ENCODE assay signal across 7 mouse cellular contexts in genomic region chr6:67532665-67533440, GRCm38 (mm10). TPM values are rescaled to one million over a fixed set of nuclear protein-coding genes. Genes with fewer than 3 reads are reported as not detected.
DNase-seq lines count a peak whose midpoint lies in the region; ATAC-seq and TF ChIP-seq lines count a peak whose summit lies in the region.

No protein-coding gene starts in this region.

- ATAC-seq in hindbrain, postnatal 0 days: peak; percentile 37; the same call in 1 of the 2 replicates
- peak; percentile 55 for ATAC-seq in liver, embryonic 13.5 days (ENCODE audit: low read depth)
- ATAC-seq in monocyte, adult 5-6 weeks (replicated peaks; ENCODE audit: insufficient number of reproducible peaks, low FRiP score, low TSS enrichment, poor library complexity, severe bottlenecking): peak; percentile 90

- H3K4me3 ChIP-seq in hindbrain, postnatal 0 days (ENCODE audit: low read length): peak overlapping the region; percentile 25
- peak overlapping the region; percentile 18; the same call in 1 of the 2 replicates for H3K4me3 ChIP-seq in liver, embryonic 13.5 days (replicated peaks)

- 13% methylated on average over 28 of the region's 29 CpGs for WGBS in hindbrain, postnatal 0 days
- WGBS in liver, embryonic 13.5 days (ENCODE audit: insufficient replicate concordance): 5% methylated on average over 29 of the region's 29 CpGs

- H3K27me3 ChIP-seq in hindbrain, postnatal 0 days (ENCODE audit: insufficient read depth, low read length): peaks cover 51% of the 10 kb centered on the region
- peaks cover 56% of the 10 kb centered on the region for H3K27me3 ChIP-seq in liver, embryonic 13.5 days

- H3K9ac ChIP-seq in hindbrain, postnatal 0 days (replicated peaks; ENCODE audit: low read length): no peak overlapping the region
- no peak overlapping the region for H3K9ac ChIP-seq in liver, embryonic 13.5 days

- peak overlapping the region; percentile 72 for H3K4me2 ChIP-seq in hindbrain, postnatal 0 days (ENCODE audit: low read depth, low read length)
- H3K4me2 ChIP-seq in liver, embryonic 13.5 days: peak overlapping the region; percentile 41

- TF ChIP-seq CTCF in hindbrain, postnatal 0 days (IDR thresholded peaks at IDR 0.05; ENCODE audit: low read depth): no peak

- no peaks in the 10 kb centered on the region for H3K9me3 ChIP-seq in hindbrain, postnatal 0 days (ENCODE audit: low read length)
- no peaks in the 10 kb centered on the region for H3K9me3 ChIP-seq in liver, embryonic 13.5 days (replicated peaks)

- no peak overlapping the region for H3K27ac ChIP-seq in hindbrain, postnatal 0 days
- no peak overlapping the region for H3K27ac ChIP-seq in liver, embryonic 13.5 days

- DNase-seq in Muller cell, postnatal 12 days (ENCODE audit: inconsistent ontology term): peak; percentile 36
- DNase-seq in embryo, embryonic 10 days (ENCODE audit: low spot score): peak; percentile 69
- peak; percentile 33 for DNase-seq in hindbrain, postnatal 0 days (ENCODE audit: low spot score)
- DNase-seq in liver, embryonic 13.5 days: no peak
- DNase-seq in thymus, postnatal 36 days: peak; percentile 54 to 55
- no peak for DNase-seq in layer of hippocampus, adult 9-10 months (ENCODE audit: low spot score)

- H3K36me3 ChIP-seq in hindbrain, postnatal 0 days (ENCODE audit: insufficient read depth, low read length): no peaks in the 10 kb centered on the region
- H3K36me3 ChIP-seq in liver, embryonic 13.5 days: no peaks in the 10 kb centered on the region

- no peaks in the 10 kb centered on the region for H3K4me1 ChIP-seq in hindbrain, postnatal 0 days (ENCODE audit: insufficient read depth, low read length)
- H3K4me1 ChIP-seq in liver, embryonic 13.5 days (replicated peaks): no peaks in the 10 kb centered on the region; the same call in 1 of the 2 replicates

RNA-seq across cellular contexts. Expression of gene Tacstd2, which starts 2.7 kb away (rescaled TPM):
- 1.4 and 3.5 TPM in 2 replicates for total RNA-seq in hindbrain, postnatal 0 days (2014; rRNA removed)
- 2.0 and 2.4 TPM in 2 replicates for polyA plus RNA-seq in hindbrain, postnatal 0 days (2015; fragmentation: Nextera tagmentation; extraction: Ambion mirVana)
- polyA plus RNA-seq in liver, embryonic 13.5 days (2015; fragmentation: Nextera tagmentation; extraction: Ambion mirVana): 0.58 and 0.68 TPM in 2 replicates
- total RNA-seq in monocyte, adult 5-6 weeks (2017): 3.5 to 15.1 TPM (median 5.5 TPM) in 3 replicates

RNA-seq across cellular contexts. Expression of gene Il23r, which starts 41.2 kb away (rescaled TPM):
- 0.07 and 0.16 TPM in 2 replicates for total RNA-seq in hindbrain, postnatal 0 days (2014; rRNA removed)
- polyA plus RNA-seq in hindbrain, postnatal 0 days (2015; fragmentation: Nextera tagmentation; extraction: Ambion mirVana): 0.08 and 0.11 TPM in 2 replicates
- not detected in 2 replicates for polyA plus RNA-seq in liver, embryonic 13.5 days (2015; fragmentation: Nextera tagmentation; extraction: Ambion mirVana)
- total RNA-seq in monocyte, adult 5-6 weeks (2017): not detected in 3 replicates

Comparison
In these comparisons a context has a peak if more than half of its experiments do, and no peak if none do; other contexts are left out.
1. DNase-seq: peak in Muller cell, postnatal 12 days (single experiment), embryo, embryonic 10 days (single experiment), hindbrain, postnatal 0 days (single experiment) and thymus, postnatal 36 days (2 of 2); none in liver, embryonic 13.5 days (single experiment) and layer of hippocampus, adult 9-10 months (single experiment).
2. ATAC-seq: peak in every context shown above with its lines; median percentile 90 in monocyte, adult 5-6 weeks; 55 in liver, embryonic 13.5 days; 37 in hindbrain, postnatal 0 days.